Mouse (Mus musculus): ENCODE results near the gene Gm49358. TPM values are rescaled to one million over a fixed set of nuclear protein-coding genes. Genes with fewer than 3 reads are reported as not detected.
A peak's percentile ranks its signal among the peaks of the same experiment; 100 is the strongest.

The Gm49358 gene
- polyA plus RNA-seq, 1 experiment from 2014 or later = 1.9 TPM

GRCm38 (mm10) chr10:86815133-86815532, 51.4 kb downstream of the Gm49358 start:
- H3K4me3 ChIP-seq (ENCODE audit: low read depth, low read length) = no peak overlapping the region
- H3K9me3 ChIP-seq (ENCODE audit: control insufficient read depth, low read length) = no peaks in the 10 kb centered on the region
- H3K9ac ChIP-seq (replicated peaks; ENCODE audit: low read depth, low read length) = no peak overlapping the region
- no peaks in the 10 kb centered on the region for H3K27me3 ChIP-seq (ENCODE audit: control insufficient read depth, insufficient read depth, low read length)
- no peak overlapping the region for H3K4me2 ChIP-seq (ENCODE audit: low read depth, low read length)
- H3K27ac ChIP-seq (ENCODE audit: low read depth, low read length) = no peak overlapping the region
- WGBS = 87% methylated on average over 7 of the region's 7 CpGs
- ATAC-seq (ENCODE audit: low read depth) = no peak
- no peaks in the 10 kb centered on the region; the same call in 1 of the 2 replicates for H3K36me3 ChIP-seq (ENCODE audit: control insufficient read depth, insufficient read depth, low read length)
- H3K4me1 ChIP-seq (ENCODE audit: control insufficient read depth, insufficient read depth, low read length) = peaks cover 7% of the 10 kb centered on the region

DNA sequence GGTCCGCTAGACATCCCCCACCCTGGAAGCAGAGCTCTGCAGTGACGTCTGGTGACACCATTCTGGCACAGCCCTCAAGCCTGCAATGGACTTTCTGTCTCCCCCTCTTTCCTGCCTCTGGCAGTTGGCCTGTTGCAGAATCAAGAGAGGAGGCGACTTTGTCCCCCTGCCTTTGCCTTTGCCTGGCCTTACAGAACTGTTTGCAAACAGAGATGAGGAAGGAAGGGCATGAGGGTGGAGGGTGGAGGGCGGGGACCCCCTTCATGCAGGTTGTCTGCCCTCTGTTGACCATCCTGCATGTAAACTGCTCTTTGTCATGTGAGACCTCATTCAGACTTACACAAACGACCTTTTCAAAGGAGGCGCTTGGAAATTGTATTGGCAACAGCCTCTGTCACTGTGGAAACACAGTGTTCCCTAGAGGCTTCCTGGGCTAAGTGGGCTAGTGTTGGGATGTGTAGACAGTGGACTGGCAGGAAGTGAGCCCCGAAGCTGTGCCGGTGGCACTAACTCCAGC, 55.9 kb downstream of the Gm49358 start:
- Histone ChIP-seq H3K36me3 (ENCODE audit: control insufficient read depth, insufficient read depth, low read length) (no peaks in the 10 kb centered on the region; the same call in 1 of the 2 replicates), H3K4me3 (ENCODE audit: low read depth, low read length) (no peak overlapping the region), H3K4me2 (ENCODE audit: low read depth, low read length) (peak overlapping the region; percentile 14; the same call in 1 of the 2 replicates), H3K27me3 (ENCODE audit: control insufficient read depth, insufficient read depth, low read length) (no peaks in the 10 kb centered on the region), H3K9me3 (ENCODE audit: control insufficient read depth, low read length) (no peaks in the 10 kb centered on the region), H3K27ac (ENCODE audit: low read depth, low read length) (peak overlapping the region; percentile 34; the same call in 1 of the 2 replicates), H3K4me1 (ENCODE audit: control insufficient read depth, insufficient read depth, low read length) (peaks cover 8% of the 10 kb centered on the region), H3K9ac (replicated peaks; ENCODE audit: low read depth, low read length) (0 out of 2 replicates have a peak overlapping the region, but pooled peaks have one; percentile 25)
- 9% methylated on average over 8 of the region's 8 CpGs for WGBS
- peak; percentile 90 for ATAC-seq (ENCODE audit: low read depth)

DNA sequence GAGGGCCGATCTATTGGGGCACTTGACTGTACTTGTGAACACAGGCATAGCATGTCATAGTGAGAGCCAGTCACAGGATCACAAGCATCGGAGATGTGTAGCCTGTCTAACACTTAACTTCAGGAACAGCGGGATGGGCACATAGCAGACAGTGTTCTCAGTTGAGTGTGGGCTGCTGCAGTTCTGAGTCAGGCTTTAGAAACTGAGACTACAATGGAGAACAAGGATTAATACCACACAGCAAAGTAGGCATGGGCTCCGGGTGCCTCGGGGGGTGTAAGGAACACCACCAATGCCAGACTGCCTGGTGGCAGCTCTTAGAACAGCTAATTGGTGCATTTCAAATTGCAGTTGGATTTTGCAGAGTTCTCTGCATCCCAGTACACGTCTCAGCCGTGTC, 57.2 kb downstream of the Gm49358 start:
- no peaks in the 10 kb centered on the region for H3K36me3 ChIP-seq (ENCODE audit: control insufficient read depth, insufficient read depth, low read length)
- 93% methylated on average over 7 of the region's 7 CpGs for WGBS
- H3K4me3 ChIP-seq (ENCODE audit: low read depth, low read length) = no peak overlapping the region
- H3K27ac ChIP-seq (ENCODE audit: low read depth, low read length) = no peak overlapping the region
- H3K27me3 ChIP-seq (ENCODE audit: control insufficient read depth, insufficient read depth, low read length) = no peaks in the 10 kb centered on the region
- no peaks in the 10 kb centered on the region for H3K9me3 ChIP-seq (ENCODE audit: control insufficient read depth, low read length)
- no peak overlapping the region for H3K4me2 ChIP-seq (ENCODE audit: low read depth, low read length)
- H3K4me1 ChIP-seq (ENCODE audit: control insufficient read depth, insufficient read depth, low read length) = peaks cover 8% of the 10 kb centered on the region
- no peak for ATAC-seq (ENCODE audit: low read depth)
- H3K9ac ChIP-seq (replicated peaks; ENCODE audit: low read depth, low read length) = no peak overlapping the region

DNA sequence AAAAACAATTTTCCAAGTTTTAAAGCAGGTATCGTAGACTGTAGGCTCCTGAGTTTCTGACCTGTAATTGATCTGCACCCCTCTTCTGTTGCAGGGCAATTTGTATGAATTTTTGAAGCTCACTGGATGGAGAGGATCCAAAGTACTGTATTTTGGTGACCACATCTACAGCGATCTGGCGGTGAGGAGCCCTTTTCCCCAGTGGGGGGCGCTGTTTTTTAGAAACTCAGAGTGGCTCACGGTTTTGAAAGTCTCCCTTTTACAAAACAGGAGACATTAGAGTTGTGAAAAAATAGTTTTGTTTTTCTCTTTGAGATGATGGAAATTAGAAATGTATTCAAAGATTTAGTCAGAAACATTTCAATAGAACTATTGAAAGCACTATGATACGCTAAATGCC, 60.3 kb downstream of the Gm49358 start:
- H3K4me1 ChIP-seq (ENCODE audit: control insufficient read depth, insufficient read depth, low read length) = peaks cover 8% of the 10 kb centered on the region
- H3K4me3 ChIP-seq (ENCODE audit: low read depth, low read length) = no peak overlapping the region
- no peak overlapping the region for H3K9ac ChIP-seq (replicated peaks; ENCODE audit: low read depth, low read length)
- H3K27ac ChIP-seq (ENCODE audit: low read depth, low read length) = no peak overlapping the region
- H3K27me3 ChIP-seq (ENCODE audit: control insufficient read depth, insufficient read depth, low read length) = no peaks in the 10 kb centered on the region
- no peak for ATAC-seq (ENCODE audit: low read depth)
- 84% methylated on average over 6 of the region's 6 CpGs for WGBS
- no peaks in the 10 kb centered on the region for H3K9me3 ChIP-seq (ENCODE audit: control insufficient read depth, low read length)
- H3K4me2 ChIP-seq (ENCODE audit: low read depth, low read length) = no peak overlapping the region
- no peaks in the 10 kb centered on the region for H3K36me3 ChIP-seq (ENCODE audit: control insufficient read depth, insufficient read depth, low read length)

DNA sequence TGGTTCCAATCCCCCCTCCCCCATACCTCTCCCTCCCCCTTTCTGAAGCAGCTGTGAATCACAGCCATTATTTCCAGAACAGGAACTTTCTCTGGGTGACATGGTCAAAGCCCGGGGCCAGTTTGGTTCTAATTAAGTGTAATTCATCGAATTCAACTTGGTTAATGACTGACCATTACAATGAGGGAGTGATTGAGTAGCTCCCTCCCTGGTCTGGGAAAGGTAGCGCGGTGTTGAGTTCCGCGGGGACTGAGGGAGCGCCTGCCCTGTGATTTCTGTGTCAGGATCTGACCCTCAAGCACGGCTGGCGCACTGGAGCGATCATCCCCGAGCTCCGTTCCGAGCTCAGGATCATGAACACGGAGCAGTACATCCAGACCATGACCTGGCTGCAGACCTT, 61.1 kb downstream of the Gm49358 start:
- H3K27ac ChIP-seq (ENCODE audit: low read depth, low read length) = no peak overlapping the region
- H3K9ac ChIP-seq (replicated peaks; ENCODE audit: low read depth, low read length) = no peak overlapping the region

DNA sequence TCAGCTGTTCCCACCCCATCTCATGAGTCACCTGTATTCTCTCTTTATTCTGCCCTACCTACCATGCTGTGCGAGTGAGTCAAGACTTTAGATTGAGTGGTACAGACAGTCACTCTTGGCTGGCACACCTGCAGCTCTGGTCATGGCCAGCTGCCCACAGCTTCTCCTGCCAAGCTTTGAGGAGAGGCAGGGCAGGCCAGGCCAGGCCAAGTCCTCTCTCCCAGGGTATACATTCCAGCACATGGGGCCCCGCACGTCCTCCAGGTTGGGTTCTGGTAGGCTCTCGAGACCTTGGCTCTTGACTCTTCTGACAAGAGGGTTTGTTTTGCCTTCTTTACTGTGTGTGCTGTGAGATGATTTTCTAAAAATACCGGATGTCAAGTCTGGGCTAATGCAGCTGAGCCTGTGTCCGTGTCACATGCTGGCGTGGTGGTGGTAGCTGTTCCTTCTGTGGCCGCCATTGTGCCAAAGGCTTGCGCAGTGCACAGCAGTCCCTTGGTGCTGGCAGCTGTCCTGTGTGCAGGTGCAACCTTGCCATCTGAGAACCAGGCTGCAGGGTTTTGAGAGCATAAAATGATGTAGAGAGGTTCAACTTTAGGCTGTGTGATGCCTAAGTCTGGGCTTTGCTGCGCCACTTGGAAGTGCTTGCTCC, 62.2 kb downstream of the Gm49358 start:
- Histone ChIP-seq H3K4me1 (ENCODE audit: control insufficient read depth, insufficient read depth, low read length) (no peaks in the 10 kb centered on the region), H3K4me2 (ENCODE audit: low read depth, low read length) (no peak overlapping the region), H3K9ac (replicated peaks; ENCODE audit: low read depth, low read length) (no peak overlapping the region), H3K4me3 (ENCODE audit: low read depth, low read length) (no peak overlapping the region), H3K27me3 (ENCODE audit: control insufficient read depth, insufficient read depth, low read length) (no peaks in the 10 kb centered on the region), H3K9me3 (ENCODE audit: control insufficient read depth, low read length) (no peaks in the 10 kb centered on the region), H3K27ac (ENCODE audit: low read depth, low read length) (no peak overlapping the region), H3K36me3 (ENCODE audit: control insufficient read depth, insufficient read depth, low read length) (no peaks in the 10 kb centered on the region)
- 96% methylated on average over 10 of the region's 10 CpGs for WGBS
- no peak for ATAC-seq (ENCODE audit: low read depth)

More for the DNA sequence above, 61.1 kb downstream of the Gm49358 start:
- Histone ChIP-seq H3K27me3 (ENCODE audit: control insufficient read depth, insufficient read depth, low read length) (no peaks in the 10 kb centered on the region), H3K4me3 (ENCODE audit: low read depth, low read length) (no peak overlapping the region), H3K9me3 (ENCODE audit: control insufficient read depth, low read length) (no peaks in the 10 kb centered on the region), H3K4me2 (ENCODE audit: low read depth, low read length) (no peak overlapping the region), H3K36me3 (ENCODE audit: control insufficient read depth, insufficient read depth, low read length) (no peaks in the 10 kb centered on the region), H3K4me1 (ENCODE audit: control insufficient read depth, insufficient read depth, low read length) (0 out of 2 replicates have a peak, but pooled peaks cover 3% of the 10 kb centered on the region)
- 52% methylated on average over 14 of the region's 14 CpGs for WGBS
- no peak for ATAC-seq (ENCODE audit: low read depth)

DNA sequence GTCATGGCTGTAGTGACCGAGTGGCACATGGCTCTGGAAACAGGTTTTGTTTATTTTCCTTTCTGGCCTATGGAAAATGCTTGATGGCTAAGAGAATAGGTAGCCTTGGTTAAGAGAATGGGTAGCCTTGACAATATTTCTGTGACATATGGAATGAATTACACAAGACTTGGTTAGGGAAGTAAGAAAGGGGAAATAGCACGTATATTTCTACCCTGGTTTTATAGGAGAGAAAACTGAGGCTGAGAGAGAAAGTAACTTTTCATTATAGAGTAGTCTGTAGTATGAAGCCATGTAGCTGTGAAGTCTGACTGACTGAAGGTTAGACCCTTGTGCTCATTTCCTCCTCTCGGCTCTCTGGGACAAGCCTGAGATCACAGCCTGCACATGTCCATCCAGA, 63.2 kb downstream of the Gm49358 start:
- H3K4me3 ChIP-seq (ENCODE audit: low read depth, low read length) = no peak overlapping the region
- no peak overlapping the region for H3K9ac ChIP-seq (replicated peaks; ENCODE audit: low read depth, low read length)
- H3K36me3 ChIP-seq (ENCODE audit: control insufficient read depth, insufficient read depth, low read length) = no peaks in the 10 kb centered on the region
- H3K27ac ChIP-seq (ENCODE audit: low read depth, low read length) = no peak overlapping the region
- H3K4me1 ChIP-seq (ENCODE audit: control insufficient read depth, insufficient read depth, low read length) = no peaks in the 10 kb centered on the region
- H3K27me3 ChIP-seq (ENCODE audit: control insufficient read depth, insufficient read depth, low read length) = no peaks in the 10 kb centered on the region
- H3K4me2 ChIP-seq (ENCODE audit: low read depth, low read length) = no peak overlapping the region
- WGBS = 89% methylated on average over 3 of the region's 3 CpGs
- H3K9me3 ChIP-seq (ENCODE audit: control insufficient read depth, low read length) = no peaks in the 10 kb centered on the region
- no peak for ATAC-seq (ENCODE audit: low read depth)

- no peaks in the 10 kb centered on the region for H3K36me3 ChIP-seq (ENCODE audit: control insufficient read depth, insufficient read depth, low read length)
- no peak overlapping the region for H3K4me2 ChIP-seq (ENCODE audit: low read depth, low read length)
- H3K9me3 ChIP-seq (ENCODE audit: control insufficient read depth, low read length) = no peaks in the 10 kb centered on the region
- no peaks in the 10 kb centered on the region for H3K27me3 ChIP-seq (ENCODE audit: control insufficient read depth, insufficient read depth, low read length)
- H3K9ac ChIP-seq (replicated peaks; ENCODE audit: low read depth, low read length) = no peak overlapping the region
- 89% methylated on average over 15 of the region's 15 CpGs for WGBS
- H3K27ac ChIP-seq (ENCODE audit: low read depth, low read length) = no peak overlapping the region
- no peaks in the 10 kb centered on the region for H3K4me1 ChIP-seq (ENCODE audit: control insufficient read depth, insufficient read depth, low read length)
- no peak; the same call in 1 of the 2 replicates for ATAC-seq (ENCODE audit: low read depth)
- no peak overlapping the region for H3K4me3 ChIP-seq (ENCODE audit: low read depth, low read length)
Measured at GRCm38 (mm10) chr10:86828221-86829135, 64.7 kb downstream of the Gm49358 start.

- no peaks in the 10 kb centered on the region for H3K9me3 ChIP-seq (ENCODE audit: control insufficient read depth, low read length)
- no peak overlapping the region for H3K4me3 ChIP-seq (ENCODE audit: low read depth, low read length)
- H3K27me3 ChIP-seq (ENCODE audit: control insufficient read depth, insufficient read depth, low read length) = no peaks in the 10 kb centered on the region
- H3K36me3 ChIP-seq (ENCODE audit: control insufficient read depth, insufficient read depth, low read length) = peaks cover 7% of the 10 kb centered on the region; the same call in 1 of the 2 replicates
- 92% methylated on average over 2 of the region's 2 CpGs for WGBS
- no peaks in the 10 kb centered on the region for H3K4me1 ChIP-seq (ENCODE audit: control insufficient read depth, insufficient read depth, low read length)
- H3K27ac ChIP-seq (ENCODE audit: low read depth, low read length) = no peak overlapping the region
- H3K9ac ChIP-seq (replicated peaks; ENCODE audit: low read depth, low read length) = no peak overlapping the region
- no peak for ATAC-seq (ENCODE audit: low read depth)
- no peak overlapping the region for H3K4me2 ChIP-seq (ENCODE audit: low read depth, low read length)
Measured at GRCm38 (mm10) chr10:86829515-86829914, 65.7 kb downstream of the Gm49358 start.
